Mouse (Mus musculus) yolk sac, embryonic 10.5 days (tissue): Measurements from ENCODE around the gene Kcnma1.

ENCODE experiments used
- DNase-seq: peaks from one replicate; pipeline ENCODE4 v3.0.0-alpha.2; 2017; ENCODE audit warnings: low spot score

Kcnma1 gene

GRCm38 (mm10) chr14:23435861-23436260, 578.4 kb downstream of the Kcnma1 start:
- no peak for DNase-seq

GRCm38 (mm10) chr14:23430006-23430405, 584.3 kb downstream of the Kcnma1 start:
- DNase-seq: no peak

- peak; percentile 2 for DNase-seq
Observed at GRCm38 (mm10) chr14:23429043-23429442, 585.2 kb downstream of the Kcnma1 start.

GRCm38 (mm10) chr14:23422481-23423040, 591.7 kb downstream of the Kcnma1 start:
- no peak for DNase-seq

- DNase-seq: no peak
Observed at GRCm38 (mm10) chr14:23418955-23419354, 595.3 kb downstream of the Kcnma1 start.

DNA sequence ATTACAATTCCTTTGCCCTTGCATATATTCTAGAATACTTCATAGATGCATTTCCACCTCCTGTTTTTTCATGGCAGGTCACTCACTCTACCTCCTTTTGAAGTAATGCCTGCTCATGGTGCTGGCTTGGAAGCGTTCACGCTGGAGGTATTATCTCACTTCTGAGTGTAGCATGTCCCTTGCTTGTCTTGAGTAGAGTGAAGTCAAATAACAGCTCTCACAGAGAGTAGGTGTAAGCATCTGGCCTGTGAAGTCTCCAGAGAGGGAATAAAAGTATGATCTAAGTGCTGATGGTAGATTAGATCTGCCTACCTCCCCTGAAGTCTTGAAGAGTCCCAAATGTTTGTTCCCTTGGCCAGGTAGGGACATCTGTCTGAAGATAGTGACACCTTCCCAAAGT, 607.2 kb downstream of the Kcnma1 start:
- no peak for DNase-seq

DNA sequence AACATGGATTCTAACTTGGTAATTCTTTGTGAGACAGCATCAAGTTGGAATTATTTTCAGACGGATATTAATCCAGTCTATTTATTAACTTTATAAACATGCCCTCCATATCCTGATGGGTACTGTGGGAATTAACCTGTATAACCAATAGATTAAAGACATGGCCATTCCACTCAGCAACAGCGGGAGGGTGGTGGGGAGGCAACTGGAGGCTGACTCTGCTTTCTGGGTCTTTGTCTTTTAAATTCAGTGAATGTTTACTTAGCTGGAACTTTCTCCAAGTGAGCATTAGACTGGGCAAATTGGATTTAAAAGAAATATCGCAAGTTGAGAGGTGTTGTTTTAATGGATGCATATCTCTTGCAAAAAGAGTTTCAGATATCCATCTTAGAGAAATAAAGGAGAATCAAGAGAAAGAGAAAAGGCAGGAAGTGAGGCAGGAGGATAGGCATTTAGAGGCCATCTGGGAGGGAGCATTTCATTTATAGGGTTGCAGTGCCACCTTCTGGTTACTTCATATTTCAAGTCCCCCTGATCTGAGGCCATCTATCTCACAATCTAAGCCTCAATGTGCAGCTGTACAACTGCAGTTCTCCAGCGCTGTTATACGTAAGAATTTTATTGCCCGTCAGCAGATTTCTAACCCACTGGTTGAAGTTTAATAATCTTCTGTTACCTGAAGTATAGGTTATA, 613.4 kb downstream of the Kcnma1 start:
- DNase-seq: peak; percentile 56

DNA sequence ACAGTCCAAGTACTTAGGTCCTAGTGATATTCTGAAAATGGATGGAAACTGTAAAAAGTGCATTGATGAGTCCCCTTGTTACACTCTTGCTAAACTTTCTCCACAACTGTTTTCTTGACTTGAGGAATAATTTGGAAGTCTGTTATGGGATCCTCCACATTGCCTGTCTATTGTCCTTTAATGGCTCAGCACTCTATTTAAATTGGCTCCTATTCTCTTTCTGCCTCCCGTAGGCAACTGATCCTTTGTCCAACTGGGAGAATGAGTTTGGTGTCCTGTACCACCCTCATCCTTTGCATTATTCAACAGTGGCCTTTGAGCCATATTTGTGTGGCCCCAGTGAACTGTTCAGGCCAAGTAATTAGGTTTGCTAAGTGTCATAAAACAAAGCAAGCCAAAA, 616.6 kb downstream of the Kcnma1 start:
- DNase-seq: no peak

- no peak for DNase-seq
Observed at GRCm38 (mm10) chr14:23391566-23391965, 622.7 kb downstream of the Kcnma1 start.

DNA sequence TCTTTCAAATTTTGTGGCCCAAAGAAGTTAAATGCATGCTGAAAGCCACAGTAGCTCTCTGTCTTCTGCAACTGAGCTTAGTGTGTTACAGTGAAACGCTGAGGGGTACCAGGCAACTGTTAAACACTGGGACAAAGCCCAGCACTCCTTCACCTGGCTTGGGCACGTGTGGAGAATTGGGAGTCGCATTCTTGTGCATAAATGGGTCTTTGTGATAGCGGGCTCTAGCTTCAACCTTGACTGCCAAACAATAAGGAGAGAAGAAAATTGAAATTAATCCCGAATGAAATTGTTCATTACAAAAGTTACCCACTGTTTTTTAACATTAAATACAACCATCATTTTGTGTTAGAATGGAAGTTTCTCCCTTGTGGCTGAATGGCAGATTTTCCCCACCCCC, 623.5 kb downstream of the Kcnma1 start:
- no peak for DNase-seq

DNA sequence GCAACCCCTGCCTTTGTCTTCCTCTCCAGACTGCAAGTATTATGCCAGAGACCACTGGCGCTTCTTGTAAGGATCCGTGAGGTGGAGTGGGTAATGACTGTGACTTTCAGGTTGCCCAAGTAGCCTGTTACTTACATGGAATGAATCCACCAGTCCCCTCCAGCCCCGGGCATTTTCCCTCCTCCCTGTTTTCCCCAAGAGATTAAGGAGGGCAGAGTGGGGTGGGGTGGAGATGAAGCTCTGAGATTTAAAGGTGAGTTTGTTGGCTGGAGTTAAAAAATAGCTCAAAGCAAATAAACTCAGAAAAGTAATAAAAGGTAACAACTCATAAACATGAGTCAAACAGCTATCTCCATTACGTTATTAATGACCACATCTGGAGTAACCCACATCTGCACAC, 624.1 kb downstream of the Kcnma1 start:
- DNase-seq: no peak

DNA sequence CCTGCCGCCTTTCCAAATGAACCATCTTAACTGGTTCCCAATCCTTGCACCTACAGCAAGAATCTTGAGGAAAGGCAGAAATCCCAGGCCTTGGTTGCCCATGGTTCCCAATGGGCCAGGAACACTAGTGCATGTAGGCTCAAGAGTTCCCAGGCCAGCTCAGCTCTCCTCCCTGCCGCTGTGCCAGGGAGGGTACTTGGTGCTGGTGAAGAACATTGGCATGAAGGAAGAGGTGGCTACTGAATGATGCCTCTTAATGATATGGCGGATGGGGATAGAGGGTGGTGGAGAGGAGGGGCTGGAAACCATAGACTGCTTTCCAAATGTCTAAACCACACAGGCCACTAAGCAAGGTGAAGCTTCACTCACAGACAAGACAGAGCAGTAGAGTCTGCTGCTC, 627.5 kb downstream of the Kcnma1 start:
- DNase-seq: no peak

GRCm38 (mm10) chr14:23385776-23386608, 628.3 kb downstream of the Kcnma1 start:
- no peak for DNase-seq

- no peak for DNase-seq
Observed at GRCm38 (mm10) chr14:23378351-23379087, 635.8 kb downstream of the Kcnma1 start.

- no peak for DNase-seq
Observed at GRCm38 (mm10) chr14:23372021-23372420, 642.3 kb downstream of the Kcnma1 start.

DNA sequence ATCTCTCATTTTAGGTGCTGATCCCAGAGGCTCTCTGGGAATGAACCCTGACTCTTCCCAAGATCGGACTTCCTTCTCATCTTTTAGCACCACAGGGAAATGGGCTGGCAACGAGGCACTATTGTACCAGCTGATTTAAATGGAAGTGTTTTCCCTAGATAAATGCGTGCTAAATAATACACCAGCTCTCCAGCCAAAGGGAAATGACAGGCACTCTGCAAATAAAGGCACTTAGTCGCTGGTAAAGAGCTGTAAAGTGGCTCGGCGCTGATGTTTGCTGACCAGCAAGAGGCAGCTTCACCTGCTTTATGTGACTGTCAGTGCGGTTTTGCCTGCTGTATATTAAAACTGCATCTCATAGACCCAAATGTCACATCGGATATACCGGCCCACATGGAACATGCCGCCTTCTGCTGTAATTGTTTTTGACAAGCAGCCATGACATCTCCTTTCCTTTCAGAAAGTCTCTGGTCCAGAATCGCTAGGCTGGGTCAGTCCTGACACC, 653.7 kb downstream of the Kcnma1 start:
- DNase-seq: no peak

DNA sequence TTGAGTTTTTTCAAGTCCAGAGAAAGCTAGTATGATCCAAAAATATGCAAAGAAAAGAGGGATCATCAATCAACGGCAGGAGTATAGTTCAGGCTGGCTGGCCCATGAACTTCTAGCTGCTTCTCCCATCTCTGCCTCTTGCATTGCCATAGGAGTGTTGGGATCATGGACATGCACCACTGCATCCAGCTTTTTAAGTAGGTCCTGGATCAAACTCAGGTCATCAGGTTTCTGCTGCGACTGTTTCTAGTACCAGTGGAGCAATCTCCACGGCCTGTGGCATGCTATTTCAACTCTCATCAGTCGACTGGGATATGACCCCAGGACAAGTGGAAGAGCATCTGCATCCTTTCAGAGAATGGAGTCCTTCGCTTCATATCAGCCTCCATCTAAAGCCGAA, 655.5 kb downstream of the Kcnma1 start:
- DNase-seq: no peak

DNA sequence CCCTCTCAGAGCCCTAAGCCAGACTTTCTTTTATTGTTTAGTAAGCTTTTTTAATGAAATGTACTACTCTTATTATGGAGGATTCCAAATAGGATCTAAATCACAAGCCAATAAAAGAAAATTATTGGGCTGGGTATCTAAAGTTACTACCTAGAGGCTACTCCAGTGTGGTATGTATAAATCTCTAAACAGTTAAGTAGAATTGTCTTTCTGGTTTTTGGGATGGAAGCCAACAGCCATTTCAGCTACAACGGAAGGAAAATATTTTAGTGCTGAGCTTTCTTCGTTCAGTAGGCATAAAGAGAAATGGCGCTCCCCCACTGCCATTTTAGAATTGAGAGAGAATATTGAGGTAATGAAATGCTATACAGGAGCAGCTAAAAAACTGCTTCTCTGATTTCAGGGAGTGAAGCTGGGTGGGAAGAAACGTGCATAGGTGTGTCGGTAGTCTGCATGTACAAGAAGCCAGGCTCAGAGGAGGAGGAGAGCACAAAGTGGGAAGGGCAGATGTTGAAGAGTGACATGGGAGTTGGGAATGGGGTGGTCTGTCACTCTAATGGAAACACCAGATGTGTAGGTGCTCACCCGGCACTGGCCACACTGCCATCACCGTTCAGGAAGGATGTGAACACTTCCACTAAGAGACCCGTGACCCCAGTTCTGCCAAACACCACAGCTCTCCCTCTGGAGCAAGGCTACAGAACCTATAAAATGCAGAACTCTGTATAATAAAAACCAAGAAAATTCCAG, 656.6 kb downstream of the Kcnma1 start:
- DNase-seq: no peak

GRCm38 (mm10) chr14:23326786-23327185, 687.5 kb downstream of the Kcnma1 start:
- no peak for DNase-seq

DNA sequence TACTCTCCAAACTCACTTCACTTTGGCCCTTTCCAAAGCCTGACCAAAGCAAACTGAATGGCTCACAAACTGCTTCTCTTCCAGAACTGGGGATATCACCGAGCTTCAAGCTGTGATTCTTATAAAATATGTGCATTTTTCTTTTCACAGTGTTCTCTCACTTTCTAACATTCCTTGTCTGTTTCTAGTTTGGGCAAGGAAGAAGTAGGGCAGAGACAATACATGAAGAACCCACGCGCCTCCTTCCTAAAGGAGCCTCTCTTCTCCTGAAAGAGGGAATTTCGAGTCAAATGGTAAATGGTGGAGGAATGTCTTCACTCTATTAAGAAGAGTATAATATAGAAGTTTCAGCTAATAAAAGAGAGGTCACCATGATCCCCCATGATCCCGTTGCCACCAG, 709.0 kb downstream of the Kcnma1 start:
- no peak for DNase-seq

DNA sequence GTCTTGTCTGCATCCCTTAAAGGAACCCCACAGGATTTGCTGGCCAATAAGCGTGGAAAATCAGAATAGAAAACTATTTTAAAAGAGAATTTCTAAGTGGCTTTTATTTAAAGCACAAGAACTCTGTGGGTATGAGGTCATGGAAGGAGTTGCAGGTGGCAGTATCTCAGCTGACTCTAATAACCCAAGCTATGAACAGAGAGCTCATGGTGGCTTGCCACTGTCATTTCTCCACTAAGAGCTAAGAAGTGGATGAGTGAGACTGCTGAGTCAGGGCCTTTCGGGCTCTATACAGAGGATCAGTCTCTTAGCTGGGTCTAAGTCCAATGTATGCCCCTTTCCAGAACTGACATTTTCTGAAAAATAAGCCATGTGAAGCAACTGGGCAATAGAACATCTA, 713.8 kb downstream of the Kcnma1 start:
- DNase-seq: no peak

GRCm38 (mm10) chr14:23290634-23291033, 723.7 kb downstream of the Kcnma1 start:
- DNase-seq: no peak
